Mouse (Mus musculus): Measurements from ENCODE around the gene Adgrv1.

- TF ChIP-seq CTCF (conservative IDR thresholded peaks at IDR 0.05; ENCODE audit: insufficient read depth, insufficient read length, low read depth, low read length) (no peak), POLR2A (IDR thresholded peaks at IDR 0.05; ENCODE audit: low read depth, low read length) (no peak)
These were observed 207.8 kb downstream of the Adgrv1 start for GRCm38 (mm10) chr13:81425111-81425510.

Measured in kidney, adult 2 months (tissue).